Mouse (Mus musculus) neutrophil, adult 5-6 weeks (primary cell): ENCODE measurements around the gene Poll. TPM values are rescaled to one million over a fixed set of nuclear protein-coding genes. Genes with fewer than 3 reads are reported as not detected.
A peak's percentile ranks its signal among the peaks of the same experiment; 100 is the strongest.

Source experiments
- ATAC-seq: fragments of 151-379, 151-347 bp; 2 replicates; pipeline ENCODE4 v1.8.0; 2017; ENCODE audit warnings: mild to moderate bottlenecking, moderate TSS enrichment; ENCODE audit not compliant: insufficient number of reproducible peaks, poor library complexity, low FRiP score, severe bottlenecking; ENCODE audit errors: extremely low read depth
- total RNA-seq: library from RNA; stranded (forward); fragments of 200-1000 nt; gene quantifications from 2 replicates; pipeline ENCODE4 v1.2.3, GENCODE M21; 2017

Gene Poll
- total RNA-seq, 1 experiment from 2014 or later: 8.7 TPM

DNA sequence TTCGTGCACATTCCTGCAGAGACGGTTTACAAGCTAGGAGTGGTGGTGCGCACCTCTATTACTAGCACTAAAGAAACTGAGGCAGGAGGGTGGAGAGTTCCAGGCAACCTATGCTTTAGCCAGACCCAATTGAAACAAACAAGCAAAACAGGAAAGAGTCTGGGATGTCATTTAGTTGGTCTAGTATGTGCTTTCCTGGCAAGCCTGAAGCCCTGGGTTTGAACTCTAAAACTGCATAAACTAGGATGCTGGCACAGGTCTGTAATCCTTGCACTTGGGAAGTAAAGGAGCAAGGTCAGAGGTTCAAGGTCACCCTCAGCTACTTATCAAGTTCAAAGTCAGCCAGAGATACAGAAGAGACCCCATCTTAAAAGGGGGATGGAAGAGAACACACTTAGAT is 18.3 kb downstream of the Poll start:
- ATAC-seq: no peak

DNA sequence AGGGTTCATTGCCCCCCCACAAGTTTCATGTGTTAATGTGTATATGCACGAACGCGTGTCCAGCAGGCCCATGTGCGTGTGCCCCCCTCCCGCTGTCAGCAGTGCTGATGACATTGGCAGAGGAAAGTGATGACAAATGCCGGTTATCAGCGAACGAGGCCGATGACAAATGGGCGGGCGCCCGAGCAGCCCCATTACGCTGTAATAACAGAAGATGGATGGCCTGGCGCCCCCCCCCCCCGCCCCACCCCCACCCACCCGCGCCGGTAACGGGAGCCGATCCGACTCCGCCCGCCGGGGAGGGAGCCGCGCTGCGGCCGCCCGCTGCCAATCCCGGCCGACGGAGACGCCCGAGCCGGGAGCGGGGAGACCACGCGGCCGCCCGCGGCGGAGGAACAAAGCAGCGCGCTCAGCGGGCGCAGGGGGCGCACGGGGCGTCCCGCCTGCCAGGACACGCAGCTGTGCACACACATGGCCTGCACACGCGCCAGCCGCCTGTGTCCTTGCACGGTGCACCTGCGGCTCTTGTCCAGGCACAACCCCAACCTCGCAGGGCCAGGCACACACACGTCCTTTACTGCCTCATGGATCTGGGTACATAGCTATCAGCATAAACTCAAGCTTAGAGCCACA is 18.8 kb downstream of the Poll start:
- no peak for ATAC-seq

DNA sequence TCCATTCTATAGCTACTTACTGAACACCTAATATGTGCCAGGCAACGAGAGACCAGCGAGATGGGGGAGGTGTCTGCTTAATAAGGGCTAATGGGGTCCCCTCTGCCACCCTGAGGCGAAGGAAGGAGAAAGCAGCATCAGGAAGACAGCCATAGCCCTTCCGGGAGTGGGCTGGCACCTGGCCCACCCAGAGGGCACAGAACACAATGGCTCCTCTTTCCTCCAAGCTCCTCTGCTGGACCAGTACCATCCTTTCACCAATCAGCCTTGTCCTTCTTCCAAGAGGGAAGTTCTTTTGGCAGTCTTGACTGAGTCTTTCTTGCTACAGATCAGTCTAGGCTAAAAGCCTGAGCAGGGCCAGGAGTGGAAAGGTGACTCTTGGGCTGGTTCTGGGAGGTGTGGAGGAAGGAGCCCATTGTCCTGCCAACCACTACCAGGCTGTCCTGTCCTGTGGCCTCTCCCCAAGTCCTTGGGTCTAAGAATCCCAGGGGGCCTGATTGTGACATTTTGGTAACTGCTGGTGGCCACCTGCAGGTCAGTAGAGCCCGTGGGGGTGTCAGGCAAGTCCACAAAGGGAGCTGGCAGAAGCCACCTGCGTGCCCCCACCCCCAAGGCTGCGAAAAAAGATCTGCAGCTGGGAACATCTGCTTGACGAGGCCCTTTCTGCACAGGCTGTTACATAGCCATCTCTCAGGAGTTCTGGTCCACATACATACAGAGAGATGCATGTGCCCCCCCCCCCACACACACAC is 19.5 kb downstream of the Poll start:
- ATAC-seq: no peak

DNA sequence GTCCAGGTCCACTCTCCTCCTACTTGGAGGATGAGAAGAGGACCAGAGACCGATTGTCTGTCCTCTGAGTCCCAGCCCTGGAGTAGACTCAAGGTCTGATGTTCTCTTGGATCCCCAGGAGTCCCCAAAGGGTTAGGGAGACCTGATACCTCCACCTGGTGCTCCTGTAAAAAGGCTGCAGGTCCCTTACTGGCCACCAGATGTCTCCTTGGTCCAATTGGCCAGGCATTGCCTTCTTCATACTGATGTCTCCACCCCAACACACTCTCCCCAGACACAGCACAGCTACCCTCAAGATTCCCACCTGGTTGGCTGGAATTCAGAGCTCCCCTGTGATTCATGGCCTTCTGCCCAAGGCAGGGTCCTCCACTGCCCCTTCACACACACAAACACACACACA is 22.8 kb downstream of the Poll start:
- peak; percentile 62 for ATAC-seq

DNA sequence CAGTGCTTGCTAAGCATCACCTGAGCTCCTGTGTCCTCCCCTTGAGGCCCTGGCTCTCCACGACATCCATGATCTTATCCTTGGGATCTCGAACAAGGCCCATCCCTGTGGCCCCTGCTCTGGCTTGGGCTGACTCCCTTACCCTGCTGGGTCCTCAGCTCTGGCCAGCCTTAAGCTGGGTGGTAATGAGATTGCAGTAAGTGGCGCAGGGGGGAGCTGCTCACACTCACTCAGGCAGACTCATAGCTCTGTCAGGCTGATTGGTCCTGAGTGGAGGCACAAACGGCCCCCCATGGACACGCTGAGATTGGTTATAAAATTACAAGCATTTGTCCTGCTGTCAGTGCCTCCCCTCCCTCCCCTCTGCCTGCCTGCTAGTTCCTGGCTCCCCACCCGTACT is 24.4 kb downstream of the Poll start:
- no peak for ATAC-seq

DNA sequence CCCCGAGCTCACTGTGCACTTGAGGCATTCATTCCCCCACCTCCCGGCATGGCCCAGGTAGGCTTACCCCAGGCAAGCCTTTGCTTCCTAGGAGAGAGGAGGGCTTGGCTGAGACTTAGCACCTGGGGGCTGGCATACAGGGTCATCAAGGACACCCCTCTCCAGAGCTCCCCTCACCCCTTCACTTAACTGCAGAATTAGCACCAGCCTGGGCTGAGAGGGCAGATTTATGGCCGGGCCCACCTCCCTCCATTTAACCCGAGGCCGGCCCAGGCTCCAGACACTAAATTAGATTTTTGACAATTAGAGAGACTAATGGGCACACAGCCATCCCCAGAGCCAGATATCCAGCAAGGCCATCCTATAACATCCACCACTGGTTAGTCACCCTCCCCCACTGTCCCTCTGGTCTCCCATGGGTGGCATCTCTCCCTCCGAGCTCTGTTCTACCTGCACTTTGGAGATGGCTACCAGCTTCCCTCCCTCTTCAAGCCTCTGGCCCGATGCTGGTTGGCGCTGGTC is 25.1 kb downstream of the Poll start:
- ATAC-seq: no peak

DNA sequence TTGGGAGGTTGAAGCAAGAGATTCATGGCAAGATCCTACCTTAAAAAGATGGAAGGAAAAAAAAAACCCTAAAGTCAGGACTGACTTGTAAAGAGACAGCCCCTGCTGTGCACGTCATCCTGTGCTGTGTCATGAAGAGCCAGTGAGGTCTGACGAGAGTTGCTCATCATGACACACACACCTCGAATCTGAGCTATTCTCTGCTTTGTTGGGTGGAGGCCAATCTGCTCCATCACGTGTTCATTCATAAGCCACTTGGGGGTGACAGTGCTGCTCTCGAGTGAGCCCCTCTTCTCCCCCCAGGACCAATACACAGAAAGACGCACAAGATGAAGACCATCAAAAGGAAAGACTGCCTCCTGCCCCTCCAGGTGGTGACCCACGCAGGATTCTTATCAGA is 26.7 kb downstream of the Poll start:
- ATAC-seq: no peak

DNA sequence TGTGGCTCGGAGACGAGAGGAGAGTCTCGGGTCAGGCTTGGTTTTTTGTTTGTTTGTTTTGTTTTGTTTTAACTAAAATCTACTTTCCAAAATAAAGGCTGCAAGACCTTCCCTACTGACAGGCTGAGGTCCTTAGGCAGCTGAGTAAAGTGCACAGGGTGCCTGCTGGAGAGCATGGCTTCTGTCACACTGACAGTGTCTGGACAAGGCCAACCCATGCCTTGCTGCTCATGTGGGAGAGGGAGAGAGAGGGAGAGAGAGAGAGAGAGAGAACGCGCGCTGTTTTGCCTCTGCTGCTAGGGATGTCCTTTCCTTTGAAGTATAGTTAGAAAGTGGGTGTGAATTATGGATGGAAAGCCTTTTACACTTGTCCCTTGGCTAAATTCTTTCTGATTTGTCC is 28.8 kb downstream of the Poll start:
- ATAC-seq: no peak

DNA sequence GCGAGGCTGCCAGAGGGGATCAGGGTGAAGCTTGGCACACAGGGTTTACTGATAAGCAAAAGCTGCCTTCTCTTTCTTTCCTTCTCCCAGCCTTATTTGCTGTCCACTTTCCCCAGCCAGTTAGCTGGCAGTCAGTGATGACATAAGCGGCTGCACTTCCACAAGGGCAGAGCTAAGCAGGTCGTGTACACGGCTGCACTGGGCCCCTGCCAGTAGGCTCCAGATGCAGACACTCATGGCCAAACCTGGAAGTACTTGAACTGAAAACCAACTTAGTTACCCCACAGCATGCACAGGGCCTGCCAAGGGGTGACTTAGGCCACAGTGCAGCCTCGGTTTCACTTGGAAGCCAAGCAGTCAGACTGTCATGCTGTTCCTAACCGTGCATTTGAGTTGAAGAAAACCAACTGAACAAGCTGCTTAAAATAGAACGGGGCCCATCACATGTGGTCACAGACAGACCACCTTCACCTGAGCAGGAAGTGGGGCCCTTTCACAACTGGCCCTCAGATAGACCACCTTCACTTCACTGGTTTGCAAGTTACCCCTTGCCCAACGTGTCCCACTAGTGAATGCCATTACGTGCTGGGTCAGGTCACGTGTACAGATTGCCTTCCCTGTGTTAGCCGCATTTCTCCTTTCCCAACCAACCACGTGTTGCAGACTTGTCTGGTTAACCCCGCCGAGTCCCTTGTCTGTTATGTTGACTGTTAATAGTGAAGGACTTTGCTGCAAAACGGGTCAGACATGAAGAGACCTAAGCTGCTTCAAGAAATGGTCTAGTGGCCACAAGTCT is 29.9 kb downstream of the Poll start:
- ATAC-seq: no peak

DNA sequence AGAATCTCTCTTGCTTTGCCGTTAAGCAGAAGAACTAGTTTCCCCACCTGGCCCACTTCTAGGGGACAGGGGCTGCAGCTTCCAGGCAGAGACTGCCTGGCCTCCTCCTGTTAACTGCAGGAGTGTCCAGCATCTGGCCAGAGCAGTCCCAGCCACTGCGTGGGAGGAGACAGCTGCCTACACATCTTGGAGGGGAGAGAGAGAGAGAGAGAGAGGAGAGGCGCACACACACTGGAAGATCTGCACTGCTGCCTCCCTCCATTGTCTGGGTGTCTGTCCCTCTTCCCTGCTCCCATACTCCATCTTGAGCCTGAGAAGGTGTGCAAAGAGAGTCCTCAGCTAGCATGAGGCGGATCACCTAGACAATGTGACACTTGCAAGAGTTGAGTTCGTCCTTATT is 31.0 kb downstream of the Poll start:
- ATAC-seq: no peak

DNA sequence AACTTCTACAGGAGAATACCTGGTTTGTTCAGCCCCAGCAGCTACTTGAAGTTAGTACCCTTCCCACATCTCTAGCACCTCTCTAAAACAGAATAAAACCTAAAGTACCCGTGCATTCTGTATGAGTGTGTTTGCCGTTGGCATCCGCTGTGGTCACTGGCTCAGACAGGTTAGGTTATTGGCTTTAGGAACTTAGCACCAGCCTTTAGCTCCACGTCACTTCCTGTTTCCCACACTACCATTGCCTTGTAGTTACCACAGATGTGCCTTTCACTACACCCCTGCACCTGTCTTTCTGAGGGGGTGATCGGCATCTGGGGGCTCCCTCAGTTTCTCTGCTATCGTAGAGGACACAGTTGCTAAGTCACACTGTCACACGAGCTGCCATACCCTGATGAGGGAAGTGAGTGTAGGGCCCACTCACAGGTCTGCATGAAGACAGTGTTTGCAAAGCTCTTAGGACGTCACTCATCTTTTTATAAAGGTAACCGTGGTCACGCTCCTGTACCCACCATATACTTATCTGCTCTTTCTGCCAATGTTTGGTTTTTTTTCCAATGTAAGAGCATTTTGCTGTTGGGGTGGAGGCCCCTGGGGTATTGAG is 32.3 kb downstream of the Poll start:
- ATAC-seq: peak; percentile 62; the same call in 1 of the 2 replicates

DNA sequence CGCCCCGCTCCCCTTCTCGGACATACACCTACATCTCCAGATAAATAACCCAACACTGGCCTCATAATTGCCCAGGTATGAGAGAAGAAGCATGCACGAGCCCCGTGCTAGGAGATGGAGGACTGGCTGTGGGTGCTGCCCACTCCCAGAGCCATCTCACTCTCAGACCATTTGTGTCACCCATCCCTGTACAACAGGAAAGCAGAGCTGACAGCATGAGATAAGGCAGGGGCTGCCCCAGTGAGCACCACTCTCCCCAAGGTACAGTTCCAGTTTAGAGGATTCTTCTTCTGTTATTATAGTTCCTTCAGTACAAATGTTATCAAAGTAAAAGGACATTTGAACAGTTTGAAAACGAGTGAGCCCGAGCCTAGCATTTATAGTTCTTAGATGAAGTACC is 32.9 kb downstream of the Poll start:
- ATAC-seq: no peak

DNA sequence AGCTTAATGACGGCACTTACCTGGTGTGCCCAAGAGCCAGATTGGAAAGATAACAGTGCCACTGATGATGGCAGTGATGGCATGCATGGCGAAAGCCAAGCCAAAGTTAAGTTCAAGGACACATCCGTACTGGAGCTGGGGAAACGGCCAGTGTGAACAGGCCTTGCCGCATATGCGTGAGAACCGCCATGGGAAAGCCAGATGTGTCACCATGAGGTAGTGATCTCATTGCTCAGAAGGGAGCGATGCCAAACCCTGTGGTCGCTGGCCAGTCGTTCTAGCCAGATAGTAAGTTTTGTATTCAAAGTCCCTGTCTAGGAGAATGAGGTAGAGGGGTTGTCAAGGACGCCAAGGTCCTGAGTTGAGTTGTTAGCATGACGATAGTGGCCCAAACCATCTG is 44.1 kb downstream of the Poll start:
- no peak for ATAC-seq

DNA sequence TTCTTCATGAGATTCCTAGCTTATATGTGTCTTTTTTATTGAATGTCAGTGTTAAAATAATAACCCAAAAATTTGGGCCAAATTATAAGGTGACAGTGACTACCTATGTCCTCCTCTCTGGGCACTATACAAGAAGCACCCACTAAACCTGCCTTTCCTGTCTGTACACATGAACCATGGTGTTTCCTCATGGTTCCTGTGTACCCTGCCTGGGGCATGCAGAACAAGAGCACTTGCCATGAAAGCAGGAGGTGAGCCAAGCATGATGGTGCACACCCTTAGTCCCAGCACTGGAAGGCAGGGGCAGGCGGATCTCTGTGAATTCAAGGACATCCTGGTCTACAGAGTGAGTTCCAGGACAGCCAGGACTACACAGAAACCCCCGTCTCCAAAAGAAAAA is 45.0 kb downstream of the Poll start:
- ATAC-seq: no peak

DNA sequence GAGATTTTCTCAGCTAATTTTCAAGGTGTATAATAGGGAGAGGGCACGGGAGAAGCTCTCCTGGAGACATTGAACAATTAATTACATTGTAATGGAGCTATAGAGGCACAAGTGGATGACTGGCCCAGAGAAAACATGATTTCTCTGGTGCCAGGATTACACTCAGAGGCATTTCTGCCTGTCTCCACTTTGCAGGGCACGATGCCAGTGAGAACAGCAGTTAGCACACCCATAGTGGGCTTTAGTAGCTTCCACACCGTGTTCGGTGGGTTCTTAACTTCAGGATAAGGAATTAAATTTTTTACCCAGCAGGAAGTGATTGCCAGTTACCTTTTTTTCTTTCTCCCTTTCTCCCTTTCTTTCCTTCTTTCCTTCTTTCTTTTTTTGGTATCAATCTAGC is 48.9 kb downstream of the Poll start:
- ATAC-seq: no peak

DNA sequence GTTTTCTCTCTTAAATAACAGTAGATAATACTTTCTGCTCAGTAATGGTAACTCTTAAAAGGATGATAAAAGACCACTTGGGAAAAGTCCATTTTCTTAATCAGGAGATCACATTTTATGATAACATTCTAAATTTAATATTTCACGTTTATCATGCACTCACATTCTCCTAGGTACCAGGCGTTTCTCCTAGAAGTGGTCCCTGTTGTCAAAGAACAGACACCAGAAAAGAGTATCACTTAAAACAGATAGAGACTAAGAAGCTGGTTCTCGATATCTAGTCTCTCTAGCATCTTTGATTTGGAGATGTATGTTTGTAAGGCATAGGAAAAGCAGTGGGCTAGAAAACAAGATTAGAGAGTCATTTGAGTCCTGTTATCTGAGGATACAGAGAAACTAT is 49.7 kb downstream of the Poll start:
- no peak for ATAC-seq

DNA sequence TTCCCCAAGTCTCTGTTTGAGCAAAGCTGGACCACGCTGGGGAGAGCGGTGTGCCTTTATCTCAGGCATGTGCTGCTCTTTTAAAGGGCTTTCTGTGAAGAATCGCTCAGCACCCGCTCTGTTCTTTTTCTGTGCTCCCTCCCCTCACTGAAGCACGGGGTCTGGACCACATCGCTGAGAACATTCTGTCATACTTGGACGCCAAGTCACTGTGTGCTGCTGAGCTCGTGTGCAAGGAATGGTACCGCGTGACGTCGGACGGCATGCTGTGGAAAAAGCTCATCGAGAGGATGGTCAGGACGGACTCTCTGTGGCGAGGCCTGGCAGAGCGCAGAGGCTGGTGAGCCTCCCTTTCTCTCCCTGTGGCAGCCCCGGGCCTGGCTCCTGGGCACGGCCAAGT is 52.8 kb downstream of the Poll start:
- no peak for ATAC-seq

DNA sequence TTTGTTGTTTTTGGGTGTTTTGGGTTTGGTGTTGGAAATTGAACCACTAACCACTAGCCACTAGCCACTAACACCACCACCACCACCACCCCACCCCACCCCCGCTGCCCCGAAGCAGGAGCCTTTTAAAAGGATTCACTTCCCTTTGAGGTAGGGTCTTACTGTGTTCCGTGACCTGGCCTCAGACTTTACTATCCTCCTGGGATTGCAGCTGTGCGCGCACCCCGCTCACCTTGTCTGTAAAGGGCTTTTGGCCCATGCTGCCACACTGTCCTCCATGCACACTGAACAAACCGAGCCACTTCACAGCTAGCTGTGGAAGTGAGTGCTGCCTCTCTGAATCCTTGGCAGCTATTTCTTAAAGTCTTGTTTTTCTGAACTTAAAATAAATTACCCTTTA is 54.9 kb downstream of the Poll start:
- ATAC-seq: no peak
